Mouse (Mus musculus) testis, adult 2 months (tissue): ENCODE results near the gene Sctr.

Experiments used
- CTCF ChIP-seq: fragments of 200-500 bp; IDR thresholded peaks from 2 replicates; pipeline ENCODE4 v1.5.1; 2012; ENCODE audit warnings: low read depth, mild to moderate bottlenecking, inconsistent platforms, low read length, moderate library complexity; ENCODE audit not compliant: control insufficient read depth, insufficient read depth, insufficient replicate concordance
- POLR2A ChIP-seq: fragments of 200-500 bp; IDR thresholded peaks from 2 replicates; pipeline ENCODE4 v1.6.1; 2012; ENCODE audit warnings: low read depth, mild to moderate bottlenecking, inconsistent platforms, low read length, moderate library complexity; ENCODE audit not compliant: control insufficient read depth

DNA sequence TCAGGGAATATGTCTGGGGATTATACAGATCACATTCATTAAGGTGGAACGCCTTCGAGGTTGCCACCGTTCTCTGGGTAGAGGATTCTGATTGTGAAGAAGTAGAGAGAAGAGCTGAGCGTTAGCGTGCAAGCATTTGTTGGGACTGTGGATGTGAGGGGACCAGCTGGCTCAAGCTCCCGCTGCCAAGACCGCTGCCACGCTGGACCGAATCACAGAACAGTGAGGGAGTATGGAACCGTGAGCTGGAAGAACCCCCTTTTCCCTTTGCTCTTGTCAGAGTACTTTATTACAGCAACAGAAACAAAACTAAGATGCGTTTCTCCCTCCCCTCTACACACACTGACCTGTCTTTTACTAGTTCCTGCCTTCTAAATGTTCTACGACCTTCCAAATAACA lies 5.9 kb downstream of the Sctr start:
- no peak for TF ChIP-seq CTCF
- no peak for TF ChIP-seq POLR2A
